ENCODE assay signal across 8 mouse cellular contexts in genomic region chr9:56937223-56938160, GRCm38 (mm10). TPM values are rescaled to one million over a fixed set of nuclear protein-coding genes. Genes with fewer than 3 reads are reported as not detected.
DNase-seq lines count a peak whose midpoint lies in the region; ATAC-seq lines count a peak whose summit lies in the region.

Gene Imp3, plus strand, starts transcription at chr9:56937475.

- peak; percentile 97 for DNase-seq in ES-CJ7 (ENCODE audit: low read depth, low spot score)
- peak; percentile 84 for DNase-seq in cerebellum, adult 11 months
- DNase-seq in forebrain, embryonic 14.5 days (ENCODE audit: low spot score), result peak; percentile 99
- peak; percentile 84 to 87 for DNase-seq in heart, postnatal 14 days
- DNase-seq in layer of hippocampus, adult 11-12 months (ENCODE audit: low spot score), result peak; percentile 94
- DNase-seq in lung, adult 18-20 months, result peak; percentile 93 to 96
- DNase-seq in testis, postnatal 14 days (ENCODE audit: low spot score), result peak; percentile 94

- peaks cover 9% of the 10 kb centered on the region for H3K4me1 ChIP-seq in forebrain, embryonic 14.5 days (ENCODE audit: control insufficient read depth, insufficient read depth, low read length)
- H3K4me1 ChIP-seq in neural tube, embryonic 15.5 days, result peaks cover 27% of the 10 kb centered on the region

- H3K9me3 ChIP-seq in forebrain, embryonic 14.5 days (replicated peaks; ENCODE audit: control insufficient read depth, low read length), result no peaks in the 10 kb centered on the region
- no peaks in the 10 kb centered on the region for H3K9me3 ChIP-seq in neural tube, embryonic 15.5 days (replicated peaks)

- H3K9ac ChIP-seq in forebrain, embryonic 14.5 days (ENCODE audit: low read length), result peak within 1 kb of the TSS; percentile 85
- peak within 1 kb of the TSS; percentile 78 for H3K9ac ChIP-seq in neural tube, embryonic 15.5 days (replicated peaks)

- no peaks in the 10 kb centered on the region for H3K36me3 ChIP-seq in forebrain, embryonic 14.5 days (ENCODE audit: control insufficient read depth, insufficient read depth, low read length)
- H3K36me3 ChIP-seq in neural tube, embryonic 15.5 days, result no peaks in the 10 kb centered on the region

- intact Hi-C loops in heart, postnatal 14 days (cut with DNase I), result loop anchor here (10.0 kb wide), 1 partner anchor 57 kb away; the partner anchor contains the start of gene Ptpn9

- H3K4me2 ChIP-seq in forebrain, embryonic 14.5 days (ENCODE audit: low read length), result peak within 1 kb of the TSS; percentile 84
- peak within 1 kb of the TSS; percentile 85 for H3K4me2 ChIP-seq in neural tube, embryonic 15.5 days

- under 1% methylated on average over 73 of the region's 73 CpGs for WGBS in forebrain, embryonic 14.5 days
- under 1% methylated on average over 73 of the region's 73 CpGs for WGBS in neural tube, embryonic 15.5 days

- H3K27me3 ChIP-seq in forebrain, embryonic 14.5 days (replicated peaks; ENCODE audit: control insufficient read depth, insufficient read depth, low read length), result no peaks in the 10 kb centered on the region
- H3K27me3 ChIP-seq in neural tube, embryonic 15.5 days (replicated peaks), result no peaks in the 10 kb centered on the region

- H3K27ac ChIP-seq in forebrain, embryonic 14.5 days (ENCODE audit: low read depth, low read length), result peak within 1 kb of the TSS; percentile 86
- peak within 1 kb of the TSS; percentile 96 for H3K27ac ChIP-seq in neural tube, embryonic 15.5 days (replicated peaks)

- H3K4me3 ChIP-seq in forebrain, embryonic 14.5 days (ENCODE audit: low read depth, low read length), result peak within 1 kb of the TSS; percentile 76
- H3K4me3 ChIP-seq in neural tube, embryonic 15.5 days (replicated peaks), result peak within 1 kb of the TSS; percentile 94

- peak; percentile 98 for ATAC-seq in forebrain, embryonic 14.5 days
- peak; percentile 97 for ATAC-seq in neural tube, embryonic 15.5 days (ENCODE audit: low FRiP score)

RNA-seq across cellular contexts. Expression of gene Imp3, which starts in this region (rescaled TPM):
- 91.1 and 100 TPM in 2 replicates for polyA plus RNA-seq in forebrain, embryonic 14.5 days (2014; fragmentation: Nextera tagmentation; extraction: Ambion mirVana)
- total RNA-seq in heart, postnatal 14 days (2021), result 10 to 100 TPM; 45.6 to 46.6 TPM
- polyA plus RNA-seq in neural tube, embryonic 15.5 days (2015; fragmentation: Nextera tagmentation; extraction: Ambion mirVana), result 73.7 and 77.5 TPM in 2 replicates

Comparison
In these comparisons a context has a peak if more than half of its experiments do, and no peak if none do; other contexts are left out.
1. Peak in every context shown above with its lines: DNase-seq, ATAC-seq, H3K4me3 ChIP-seq and H3K27ac ChIP-seq.